Mouse (Mus musculus) embryonic fibroblast, embryonic 13.5 days (primary cell): ENCODE data around the gene Cap2.

Experiments
- CTCF ChIP-seq: IDR thresholded peaks from 2 replicates; pipeline ENCODE4 v1.5.1; 2011; ENCODE audit warnings: mild to moderate bottlenecking, control low read depth, low read length, moderate library complexity, borderline replicate concordance; ENCODE audit not compliant: insufficient read depth
- POLR2A ChIP-seq: IDR thresholded peaks from 2 replicates; pipeline ENCODE4 v1.6.1; 2011; ENCODE audit warnings: low read depth, mild to moderate bottlenecking, control low read depth, low read length, moderate library complexity

- TF ChIP-seq POLR2A (no peak), CTCF (no peak)
These were observed 127.7 kb downstream of the Cap2 start for GRCm38 (mm10) chr13:46629391-46629790.
